Mouse (Mus musculus) stomach, postnatal 0 days (tissue): Measurements from ENCODE around the gene 0610030E20Rik.

Experiments used
- CTCF ChIP-seq: IDR thresholded peaks from 2 replicates; pipeline ENCODE4 v1.5.1; 2016; ENCODE audit warnings: antibody characterized with exemption, low read depth, mild to moderate bottlenecking, moderate library complexity
- EP300 ChIP-seq: optimal IDR thresholded peaks from 2 replicates; pipeline ENCODE3; 2016; ENCODE audit warnings: antibody characterized with exemption

- TF ChIP-seq EP300 (no peak), CTCF (peak; percentile 88)
These were observed 54.8 kb downstream of the 0610030E20Rik start for GRCm38 (mm10) chr6:72401875-72402274.
